Mouse (Mus musculus) cerebellum, postnatal 4 days (tissue): ENCODE results near the gene Tnfrsf26.

Experiments
- DNase-seq, 2 experiments: peaks; one replicate each; pipeline ENCODE4 v3.0.0; 2022; ENCODE audit warnings: low spot score in 2 of 2, mixed read lengths in 1 of 2

Gene Tnfrsf26

GRCm38 (mm10) chr7:143599428-143600230 lies 28.9 kb downstream of the Tnfrsf26 start, which contains the start of gene Cars:
Gene Cars (minus strand): TSS chr7:143600090.
- DNase-seq: peak; percentile 80 to 87

- no peak for DNase-seq
Measured at GRCm38 (mm10) chr7:143594865-143595264, 33.7 kb downstream of the Tnfrsf26 start.

GRCm38 (mm10) chr7:143592255-143592654 lies 36.3 kb downstream of the Tnfrsf26 start:
- no peak for DNase-seq

- no peak for DNase-seq
Measured at GRCm38 (mm10) chr7:143588006-143588405, 40.5 kb downstream of the Tnfrsf26 start.

- no peak for DNase-seq
Measured at GRCm38 (mm10) chr7:143587586-143587985, 40.9 kb downstream of the Tnfrsf26 start.

- peak; percentile 41 to 58 for DNase-seq
Measured at GRCm38 (mm10) chr7:143583956-143584355, 44.6 kb downstream of the Tnfrsf26 start.

- DNase-seq: no peak
Measured at GRCm38 (mm10) chr7:143583025-143583424, 45.5 kb downstream of the Tnfrsf26 start.

- DNase-seq: no peak
Measured at GRCm38 (mm10) chr7:143575751-143576150, 52.8 kb downstream of the Tnfrsf26 start.

GRCm38 (mm10) chr7:143565648-143566039 lies 62.9 kb downstream of the Tnfrsf26 start:
- DNase-seq: no peak

GRCm38 (mm10) chr7:143565015-143565647 lies 63.4 kb downstream of the Tnfrsf26 start:
- no peak for DNase-seq

GRCm38 (mm10) chr7:143563787-143564186 lies 64.7 kb downstream of the Tnfrsf26 start:
- no peak for DNase-seq
